ENCODE assay signal across 17 mouse cellular contexts in the genomic region with DNA sequence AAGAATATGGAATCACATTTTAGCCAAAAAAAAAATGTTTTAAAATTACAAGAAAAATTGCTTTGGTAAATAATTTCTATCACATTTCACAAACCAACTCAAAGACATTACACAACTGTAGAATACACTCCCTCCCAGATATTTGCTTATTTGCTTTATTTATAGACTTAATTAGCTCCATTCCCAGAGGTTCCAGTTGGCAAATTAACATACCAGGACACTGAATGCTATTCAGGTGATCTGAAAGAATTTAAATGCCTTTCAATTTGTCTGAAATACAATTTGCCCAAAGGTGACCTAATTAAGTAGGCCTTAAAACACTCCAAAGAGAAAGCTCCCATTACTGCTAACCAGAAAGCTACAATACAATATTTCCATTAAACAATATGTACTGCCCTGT.
"Had no signal": no experiment of that assay in that cellular context is flagged by ENCODE, and none has a peak within 500 bp of the region (broad histone marks: within the 10 kb centered on the region; RNA-seq: fewer than 3 reads in every experiment).

No protein-coding gene starts in this region.

- ATAC-seq: liver, postnatal 0 days; lung, postnatal 0 days had no signal

- DNase-seq: liver, postnatal 0 days; lung, adult 2 months; lung, postnatal 14 days; lung, postnatal 36 days; midbrain, embryonic 14.5 days; right cerebral cortex, postnatal 14 days; thymus, adult 2 months; thymus, postnatal 25 days; thymus, postnatal 4 days had no signal

- H3K4me2 ChIP-seq: lung, embryonic 15.5 days; midbrain, embryonic 12.5 days; neural tube, embryonic 12.5 days; stomach, embryonic 15.5 days had no signal

- H3K4me1 ChIP-seq: lung, embryonic 15.5 days; megakaryocyte, embryonic 14.5 days; midbrain, embryonic 12.5 days; neural tube, embryonic 12.5 days; stomach, embryonic 15.5 days had no signal

- H3K27me3 ChIP-seq: lung, embryonic 15.5 days; megakaryocyte, embryonic 14.5 days; midbrain, embryonic 12.5 days; neural tube, embryonic 12.5 days; stomach, embryonic 15.5 days had no signal

- H3K27ac ChIP-seq: lung, embryonic 15.5 days; macrophage; midbrain, embryonic 12.5 days; neural tube, embryonic 12.5 days; stomach, embryonic 15.5 days; stomach, postnatal 0 days had no signal

- H3K36me3 ChIP-seq: lung, embryonic 15.5 days; midbrain, embryonic 12.5 days; neural tube, embryonic 12.5 days; stomach, embryonic 15.5 days had no signal

- H3K4me3 ChIP-seq: lung, embryonic 15.5 days; megakaryocyte, embryonic 14.5 days; midbrain, embryonic 12.5 days; neural tube, embryonic 12.5 days; stomach, embryonic 15.5 days had no signal

- H3K9me3 ChIP-seq: lung, embryonic 15.5 days; megakaryocyte, embryonic 14.5 days; midbrain, embryonic 12.5 days; neural tube, embryonic 12.5 days; stomach, embryonic 15.5 days had no signal

- H3K9ac ChIP-seq: liver, postnatal 0 days; lung, embryonic 15.5 days; midbrain, embryonic 12.5 days; neural tube, embryonic 12.5 days; stomach, embryonic 15.5 days had no signal
